Mouse (Mus musculus) MEL (cell line): Measurements from ENCODE around the gene Tnfrsf19. TPM values are rescaled to one million over a fixed set of nuclear protein-coding genes. Genes with fewer than 3 reads are reported as not detected.

ENCODE experiments used
- DNase-seq: peaks from one replicate; pipeline ENCODE4 v3.0.0; 2011; ENCODE audit warnings: low read depth, low spot score
- H3K27ac ChIP-seq: 2 replicates; pipeline ENCODE4 v1.5.1; 2012; ENCODE audit warnings: low read depth, mild to moderate bottlenecking, control low read depth, low read length, moderate library complexity; ENCODE audit not compliant: control insufficient read depth
- H3K27me3 ChIP-seq, 2 experiments: fragments of 150-350 bp in 1 of 2; sonication (generic) in 1 of 2; 2 replicates each; pipeline ENCODE4 v1.6.1; 2012; ENCODE audit warnings: low read length in 2 of 2, mild to moderate bottlenecking in 2 of 2, improper control_type of control experiment in 1 of 2, moderate library complexity in 1 of 2; ENCODE audit not compliant: insufficient read depth in 2 of 2, control insufficient read depth in 1 of 2
- H3K36me3 ChIP-seq, 2 experiments: 2 replicates each; pipeline ENCODE4 v1.6.1; 2012 to 2014; ENCODE audit warnings: low read length in 2 of 2, improper control_type of control experiment in 1 of 2, inconsistent platforms in 1 of 2, mild to moderate bottlenecking in 1 of 2; ENCODE audit not compliant: insufficient read depth in 2 of 2, control insufficient read depth in 1 of 2
- H3K4me1 ChIP-seq, 2 experiments: fragments of 150-350 bp in 1 of 2; sonication (generic) in 1 of 2; 2 replicates each; pipeline ENCODE4 v1.6.1; 2012; ENCODE audit warnings: low read length in 2 of 2, improper control_type of control experiment in 1 of 2, mild to moderate bottlenecking in 1 of 2; ENCODE audit not compliant: insufficient read depth in 2 of 2, control insufficient read depth in 1 of 2
- H3K4me3 ChIP-seq, 2 experiments: fragments of 150-350 bp in 1 of 2; sonication (generic) in 1 of 2; 2 replicates each; pipeline ENCODE4 v1.5.1; 2012; ENCODE audit warnings: low read depth in 2 of 2, low read length in 2 of 2, mild to moderate bottlenecking in 2 of 2, moderate library complexity in 2 of 2, control low read depth in 1 of 2, improper control_type of control experiment in 1 of 2; ENCODE audit not compliant: control insufficient read depth in 1 of 2, insufficient read depth in 1 of 2
- H3K79me2 ChIP-seq: 2 replicates; pipeline ENCODE4 v1.6.1; 2012; ENCODE audit warnings: mild to moderate bottlenecking, low read length, moderate library complexity; ENCODE audit not compliant: control insufficient read depth, poor library complexity, insufficient read depth
- H3K9ac ChIP-seq: 2 replicates; pipeline ENCODE4 v1.6.1; 2012; ENCODE audit warnings: low read depth, mild to moderate bottlenecking, control low read depth, low read length, moderate library complexity; ENCODE audit not compliant: control insufficient read depth, poor library complexity, severe bottlenecking
- H3K9me3 ChIP-seq: fragments of 150-350 bp; sonication (generic); replicated peaks from 2 replicates; pipeline ENCODE4 v1.6.1; 2012; ENCODE audit warnings: mild to moderate bottlenecking, low read length, improper control_type of control experiment, moderate library complexity; ENCODE audit not compliant: insufficient read depth
- BHLHE40 ChIP-seq: IDR thresholded peaks from 2 replicates; pipeline ENCODE4 v1.6.1; 2012; ENCODE audit warnings: low read depth, mild to moderate bottlenecking, inconsistent platforms, low read length, improper control_type of control experiment, borderline replicate concordance
- CHD1 ChIP-seq: IDR thresholded peaks from 2 replicates; pipeline ENCODE4 v1.6.1; 2012; ENCODE audit warnings: low read depth, mild to moderate bottlenecking, inconsistent platforms, low read length, improper control_type of control experiment
- CTCF ChIP-seq, 3 experiments: IDR thresholded peaks in 2 of 3; conservative IDR thresholded peaks in 1 of 3; 2 replicates each; pipeline ENCODE4 v1.5.1; 2011 to 2012; ENCODE audit warnings: low read length in 3 of 3, low read depth in 2 of 3, mild to moderate bottlenecking in 2 of 3, improper control_type of control experiment in 1 of 3, inconsistent platforms in 1 of 3, mixed read lengths in 1 of 3, moderate library complexity in 1 of 3; ENCODE audit not compliant: control insufficient read depth in 1 of 3, insufficient read depth in 1 of 3, poor library complexity in 1 of 3, severe bottlenecking in 1 of 3
- E2F4 ChIP-seq: IDR thresholded peaks from 2 replicates; pipeline ENCODE4 v1.6.1; 2011; ENCODE audit warnings: low read depth, low read length, improper control_type of control experiment, borderline replicate concordance
- ELF1 ChIP-seq: IDR thresholded peaks from 2 replicates; pipeline ENCODE4 v1.6.1; 2014; ENCODE audit warnings: low read depth, mild to moderate bottlenecking, inconsistent platforms, low read length, improper control_type of control experiment, moderate library complexity
- GATA1 ChIP-seq: IDR thresholded peaks from 2 replicates; pipeline ENCODE4 v1.6.1; 2011; ENCODE audit warnings: low read depth, low read length, improper control_type of control experiment
- HCFC1 ChIP-seq: IDR thresholded peaks from 2 replicates; pipeline ENCODE4 v1.6.1; 2012; ENCODE audit warnings: low read depth, mild to moderate bottlenecking, inconsistent platforms, low read length, improper control_type of control experiment, moderate library complexity
- JUND ChIP-seq: IDR thresholded peaks from 2 replicates; pipeline ENCODE4 v1.6.1; 2011; ENCODE audit warnings: low read depth, mild to moderate bottlenecking, improper control_type of control experiment, low read length
- KAT2A ChIP-seq: conservative IDR thresholded peaks from 2 replicates; pipeline ENCODE4 v1.6.1; 2012; ENCODE audit warnings: low read depth, low read length, improper control_type of control experiment, inconsistent platforms
- MAFK ChIP-seq: IDR thresholded peaks from 2 replicates; pipeline ENCODE4 v1.6.1; 2011; ENCODE audit warnings: low read depth, mild to moderate bottlenecking, low read length, improper control_type of control experiment, borderline replicate concordance
- MAX ChIP-seq: IDR thresholded peaks from 2 replicates; pipeline ENCODE4 v1.6.1; 2011; ENCODE audit warnings: low read length, improper control_type of control experiment
- MEF2A ChIP-seq: IDR thresholded peaks from 2 replicates; pipeline ENCODE4 v1.6.1; 2014; ENCODE audit warnings: low read depth, mild to moderate bottlenecking, inconsistent platforms, low read length, improper control_type of control experiment; ENCODE audit not compliant: poor library complexity, insufficient replicate concordance, severe bottlenecking; ENCODE audit errors: extremely low read depth
- MXI1 ChIP-seq: IDR thresholded peaks from 2 replicates; pipeline ENCODE4 v1.6.1; 2011; ENCODE audit warnings: mild to moderate bottlenecking, low read depth, low read length, improper control_type of control experiment
- MYB ChIP-seq: IDR thresholded peaks from 2 replicates; pipeline ENCODE4 v1.6.1; 2011; ENCODE audit warnings: mild to moderate bottlenecking, low read depth, low read length, improper control_type of control experiment
- MYC ChIP-seq: IDR thresholded peaks from 2 replicates; pipeline ENCODE4 v1.6.1; 2011; ENCODE audit warnings: low read depth, mild to moderate bottlenecking, low read length, improper control_type of control experiment, moderate library complexity
- POLR2AphosphoS2 ChIP-seq: IDR thresholded peaks from 2 replicates; pipeline ENCODE4 v1.6.1; 2011; ENCODE audit warnings: low read length, improper control_type of control experiment
- RAD21 ChIP-seq: IDR thresholded peaks from 2 replicates; pipeline ENCODE4 v1.6.1; 2011; ENCODE audit warnings: mild to moderate bottlenecking, low read depth, low read length, improper control_type of control experiment
- RCOR1 ChIP-seq: IDR thresholded peaks from 2 replicates; pipeline ENCODE4 v1.6.1; 2012; ENCODE audit warnings: low read depth, mild to moderate bottlenecking, inconsistent platforms, low read length, improper control_type of control experiment
- SIN3A ChIP-seq: IDR thresholded peaks from 2 replicates; pipeline ENCODE4 v1.6.1; 2012; ENCODE audit warnings: low read length, improper control_type of control experiment, inconsistent platforms
- SMC3 ChIP-seq: IDR thresholded peaks from 2 replicates; pipeline ENCODE4 v1.6.1; 2011; ENCODE audit warnings: low read depth, low read length, improper control_type of control experiment
- TBP ChIP-seq: IDR thresholded peaks from 2 replicates; pipeline ENCODE4 v1.8.0; 2011; ENCODE audit warnings: low read depth, low read length, improper control_type of control experiment
- UBTF ChIP-seq: IDR thresholded peaks from 2 replicates; pipeline ENCODE4 v1.6.1; 2012; ENCODE audit warnings: low read depth, mild to moderate bottlenecking, inconsistent platforms, low read length, improper control_type of control experiment, moderate library complexity, borderline replicate concordance; ENCODE audit not compliant: insufficient read depth
- USF1 ChIP-seq: IDR thresholded peaks from 2 replicates; pipeline ENCODE4 v1.6.1; 2014; ENCODE audit warnings: low read depth, mild to moderate bottlenecking, inconsistent platforms, low read length, improper control_type of control experiment, moderate library complexity
- ZKSCAN1 ChIP-seq: IDR thresholded peaks from 2 replicates; pipeline ENCODE4 v1.6.1; 2012; ENCODE audit warnings: low read depth, mild to moderate bottlenecking, inconsistent platforms, low read length, improper control_type of control experiment, moderate library complexity
- ZNF384 ChIP-seq: IDR thresholded peaks from 2 replicates; pipeline ENCODE4 v1.6.1; 2012; ENCODE audit warnings: low read depth, mild to moderate bottlenecking, inconsistent platforms, low read length, improper control_type of control experiment
- polyA plus RNA-seq, 2 experiments: library from polyadenylated mRNA; stranded (reverse) in 1 of 2; unstranded in 1 of 2; fragments of >175 nt in 1 of 2; fragments of >200 nt in 1 of 2; gene quantifications; 2 replicates each; pipeline versions ENCODE4 v1.2.1 to v1.2.4; 2012; ENCODE audit warnings: low replicate concordance in 2 of 2, low read depth in 1 of 2; ENCODE audit not compliant: insufficient read length in 2 of 2, insufficient read depth in 1 of 2, missing spikeins in 1 of 2
- total RNA-seq: library from RNA; depleted of rRNA; stranded (reverse); fragments of 300-350 nt; gene quantifications from 2 replicates; pipeline ENCODE4 v1.2.3, GENCODE M21; 2012

Gene Tnfrsf19
- total and polyA plus RNA-seq, 3 experiments = not detected

DNA sequence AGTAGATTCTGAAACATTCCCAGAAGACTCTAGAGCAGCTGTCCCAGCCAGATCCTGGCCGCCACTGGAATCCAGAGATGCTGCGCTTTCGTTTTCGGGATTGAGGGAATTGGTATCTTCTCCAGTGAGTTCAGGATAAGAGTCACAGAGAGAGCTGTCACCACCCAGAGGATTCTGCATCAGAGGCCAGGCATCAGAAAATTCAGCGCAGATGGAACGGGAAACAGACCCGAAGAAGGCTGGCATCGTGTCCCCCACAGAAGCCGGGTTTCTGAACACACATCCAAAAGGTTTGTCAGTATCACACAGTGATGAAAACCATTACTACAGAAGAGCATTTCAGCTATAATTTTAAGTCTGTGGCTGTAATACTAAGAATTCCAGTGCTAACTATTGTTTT, 75.3 kb downstream of the Tnfrsf19 start:
- H3K9me3 ChIP-seq = no peaks in the 10 kb centered on the region
- DNase-seq = no peak
- H3K4me1 ChIP-seq = no peaks in the 10 kb centered on the region
- H3K9ac ChIP-seq = no peak overlapping the region
- H3K4me3 ChIP-seq = no peak overlapping the region
- TF ChIP-seq TBP (no peak), SMC3 (no peak), MYC (no peak), GATA1 (no peak), JUND (no peak), E2F4 (no peak), USF1 (no peak), MEF2A (no peak), ZKSCAN1 (no peak), MAX (no peak), UBTF (no peak), CTCF (IDR thresholded peaks at IDR 0.05 in 2 of 3, conservative IDR thresholded peaks at IDR 0.05 in 1 of 3; ENCODE audit: control insufficient read depth in 1 of 3, insufficient read depth in 1 of 3, low read depth in 2 of 3, low read length in 3 of 3, poor library complexity in 1 of 3, severe bottlenecking in 1 of 3) (no peak), BHLHE40 (no peak), POLR2AphosphoS2 (no peak)
- H3K36me3 ChIP-seq = no peaks in the 10 kb centered on the region
- H3K27me3 ChIP-seq = no peaks in the 10 kb centered on the region
- no peak overlapping the region for H3K27ac ChIP-seq
- H3K79me2 ChIP-seq = no peaks in the 10 kb centered on the region

DNA sequence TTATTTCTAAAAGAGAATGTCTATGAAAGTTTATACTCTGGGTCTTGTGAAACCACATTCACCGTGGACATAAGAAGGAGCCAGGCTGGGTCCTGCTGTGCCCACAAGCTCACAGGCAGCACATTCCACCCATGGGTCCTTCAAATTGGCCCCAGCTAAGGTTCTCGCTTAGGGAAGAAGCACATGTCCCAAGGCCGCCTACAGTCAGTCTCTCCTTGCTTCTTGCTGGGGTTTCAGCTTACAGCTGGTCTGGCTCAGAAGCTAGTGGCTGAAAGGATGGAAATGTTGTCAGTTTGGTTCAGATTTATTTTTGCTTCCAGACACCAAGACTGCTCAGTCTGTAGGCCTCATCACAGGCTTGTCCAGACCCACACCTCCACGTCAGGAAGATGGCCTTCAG, 80.2 kb downstream of the Tnfrsf19 start:
- H3K79me2 ChIP-seq = no peaks in the 10 kb centered on the region

More for the DNA sequence above, 80.2 kb downstream of the Tnfrsf19 start:
- no peak for TF ChIP-seq MAX
- no peak for TF ChIP-seq BHLHE40
- no peak for TF ChIP-seq ELF1
- TF ChIP-seq RCOR1 = no peak
- TF ChIP-seq CHD1 = no peak
- TF ChIP-seq TBP = no peak
- TF ChIP-seq RAD21 = no peak
- no peak for TF ChIP-seq HCFC1
- no peak for TF ChIP-seq ZNF384
- no peak for TF ChIP-seq POLR2AphosphoS2
- TF ChIP-seq ZKSCAN1 = no peak
- no peak for TF ChIP-seq MXI1
- TF ChIP-seq MYB = no peak
- no peak for TF ChIP-seq GATA1
- no peak for TF ChIP-seq MAFK
- no peak for TF ChIP-seq SIN3A
- no peak for TF ChIP-seq KAT2A
- Histone ChIP-seq H3K27ac (no peak overlapping the region), H3K9ac (no peak overlapping the region), H3K9me3 (no peaks in the 10 kb centered on the region), H3K4me3 (no peak overlapping the region), H3K4me1 (no peaks in the 10 kb centered on the region), H3K36me3 (no peaks in the 10 kb centered on the region), H3K27me3 (no peaks in the 10 kb centered on the region)
- no peak for DNase-seq
